Mouse (Mus musculus): ENCODE data around the gene Olfr1469. TPM values are rescaled to one million over a fixed set of nuclear protein-coding genes. Genes with fewer than 3 reads are reported as not detected.
"Not testable (repeated sequence)": the region's sequence is repeated elsewhere in the genome, so short reads cannot be mapped to it uniquely, and the experiment has no call there.

Gene Olfr1469
- polyA plus RNA-seq (2021), result not detected

GRCm38 (mm10) chr19:13407549-13407948, at the start of gene Olfr1469:
Gene Olfr1469 (plus strand): TSS chr19:13407849.
- no peaks in the 10 kb centered on the region for H3K27me3 ChIP-seq
- ChIA-PET CTCF (no interaction called here), POLR2A (no interaction called here)
- in situ Hi-C loops (cut with MboI; ENCODE audit: low pct_unique_long_range_greater_than_20kb), result no loop called here
- no peak for TF ChIP-seq CTCF (IDR thresholded peaks at IDR 0.05)
- ATAC-seq (no peak), DNase-seq (ENCODE audit: low read depth, low spot score) (no peak)

GRCm38 (mm10) chr19:13361936-13362335, 45.7 kb upstream of the Olfr1469 start, which contains the start of gene Olfr1467:
Gene Olfr1467 (plus strand): TSS chr19:13362236.
- in situ Hi-C loops (cut with MboI; ENCODE audit: low pct_unique_long_range_greater_than_20kb), result no loop called here
- ChIA-PET POLR2A (no interaction called here), CTCF (no interaction called here)
- no peaks in the 10 kb centered on the region for H3K27me3 ChIP-seq
- no peak for ATAC-seq
- DNase-seq (ENCODE audit: low read depth, low spot score), result no peak
- TF ChIP-seq CTCF (IDR thresholded peaks at IDR 0.05), result no peak

GRCm38 (mm10) chr19:13443109-13443508, 35.5 kb downstream of the Olfr1469 start, which contains the start of gene Olfr1471:
Gene Olfr1471 (plus strand): TSS chr19:13443409.
- DNase-seq (ENCODE audit: low read depth, low spot score); POLR2A ChIA-PET; in situ Hi-C loops (cut with MboI; ENCODE audit: low pct_unique_long_range_greater_than_20kb); ATAC-seq; CTCF ChIA-PET; H3K27me3 ChIP-seq: not testable (repeated sequence)

GRCm38 (mm10) chr19:13455986-13456385, 48.3 kb downstream of the Olfr1469 start, which contains the start of gene Olfr1472:
Gene Olfr1472 (minus strand): TSS chr19:13456086.
- no peaks in the 10 kb centered on the region for H3K27me3 ChIP-seq
- no peak for ATAC-seq
- DNase-seq (ENCODE audit: low read depth, low spot score), result no peak
- in situ Hi-C loops (cut with MboI; ENCODE audit: low pct_unique_long_range_greater_than_20kb), result no loop called here
- TF ChIP-seq CTCF (IDR thresholded peaks at IDR 0.05), result no peak
- ChIA-PET CTCF (no interaction called here), POLR2A (no interaction called here)

Other genes starting within 250 kb of the Olfr1469 start
- not detected for gene Olfr1461, start 244.8 kb upstream of the Olfr1469 start, polyA plus RNA-seq (2021)
- gene Olfr1462, start 222.1 kb upstream of the Olfr1469 start, polyA plus RNA-seq (2021), result not detected
- not detected for gene Olfr1463, start 176.5 kb upstream of the Olfr1469 start, polyA plus RNA-seq (2021)
- not detected for gene Olfr1465, start 92.3 kb upstream of the Olfr1469 start, polyA plus RNA-seq (2021)
- not detected for gene Olfr1466, start 69.0 kb upstream of the Olfr1469 start, polyA plus RNA-seq (2021)
- not detected for gene Olfr1467, start 45.6 kb upstream of the Olfr1469 start, polyA plus RNA-seq (2021)
- not detected for gene Olfr1471, start 35.6 kb downstream of the Olfr1469 start, polyA plus RNA-seq (2021)
- gene Olfr1472, start 48.2 kb downstream of the Olfr1469 start, polyA plus RNA-seq (2021), result not detected
- gene Olfr1474, start 61.7 kb downstream of the Olfr1469 start, polyA plus RNA-seq (2021), result not detected
- not detected for gene Olfr1475, start 72.3 kb downstream of the Olfr1469 start, polyA plus RNA-seq (2021)
- not detected for gene Olfr1477, start 92.7 kb downstream of the Olfr1469 start, polyA plus RNA-seq (2021)
- not detected for gene Olfr1480, start 120.1 kb downstream of the Olfr1469 start, polyA plus RNA-seq (2021)
- gene Olfr1484, start 175.7 kb downstream of the Olfr1469 start, polyA plus RNA-seq (2021), result not detected
- not detected for gene Olfr1487, start 209.5 kb downstream of the Olfr1469 start, polyA plus RNA-seq (2021)
- not detected for gene Olfr1489, start 223.8 kb downstream of the Olfr1469 start, polyA plus RNA-seq (2021)
- gene Olfr1490, start 243.2 kb downstream of the Olfr1469 start, polyA plus RNA-seq (2021), result not detected